In the genomic region with DNA sequence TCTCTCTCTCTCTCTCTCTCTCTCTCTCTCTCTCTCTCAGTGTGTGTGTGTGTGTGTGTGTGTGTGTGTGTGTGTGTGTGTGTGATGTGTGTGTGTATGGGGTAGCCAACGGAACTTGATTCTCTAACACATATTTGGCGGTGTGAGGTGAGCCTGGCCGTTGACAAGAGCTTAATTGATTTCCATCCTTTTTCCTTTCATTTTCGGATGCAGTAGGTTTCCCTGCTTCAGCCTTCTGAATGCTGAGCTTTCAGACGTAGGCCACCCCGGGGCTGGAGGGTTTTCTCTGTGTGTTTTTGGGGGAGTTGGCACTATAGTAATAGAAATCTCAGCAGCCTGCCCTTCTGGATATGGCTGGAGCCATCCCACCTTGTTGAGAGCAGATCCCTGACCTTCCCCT, we compare ENCODE assay signal across 7 mouse cellular contexts. TPM values are rescaled to one million over a fixed set of nuclear protein-coding genes. Genes with fewer than 3 reads are reported as not detected.
DNase-seq lines count a peak whose midpoint lies in the region; ATAC-seq lines count a peak whose summit lies in the region.

No protein-coding gene starts in this region.

- peak overlapping the region; percentile 94 for H3K9ac ChIP-seq in lung, embryonic 15.5 days
- peak overlapping the region; percentile 97 for H3K9ac ChIP-seq in forebrain, embryonic 11.5 days (ENCODE audit: low read length)
- H3K9ac ChIP-seq in limb, embryonic 11.5 days (ENCODE audit: low read length), result peak overlapping the region; percentile 96
- H3K9ac ChIP-seq in neural tube, embryonic 15.5 days (replicated peaks), result peak overlapping the region; percentile 92

- no peaks in the 10 kb centered on the region for H3K27me3 ChIP-seq in lung, embryonic 15.5 days
- H3K27me3 ChIP-seq in forebrain, embryonic 11.5 days (ENCODE audit: control insufficient read depth, insufficient read depth, low read length), result no peaks in the 10 kb centered on the region
- no peaks in the 10 kb centered on the region for H3K27me3 ChIP-seq in limb, embryonic 11.5 days (ENCODE audit: control insufficient read depth, insufficient read depth, low read length)
- H3K27me3 ChIP-seq in neural tube, embryonic 15.5 days (replicated peaks), result no peaks in the 10 kb centered on the region

- DNase-seq in lung, postnatal 14 days, result no peak
- DNase-seq in forebrain, embryonic 11.5 days (ENCODE audit: low spot score), result no peak
- DNase-seq in limb, embryonic 11.5 days (ENCODE audit: low spot score), result peak; percentile 29
- DNase-seq in right cerebral cortex, adult 2 months (ENCODE audit: low spot score in 2 of 2), result no peak
- no peak for DNase-seq in gastrocnemius, postnatal 14 days

- no peak for ATAC-seq in lung, embryonic 15.5 days (ENCODE audit: borderline replicate concordance, extremely low read depth, low FRiP score, low TSS enrichment)
- no peak for ATAC-seq in forebrain, embryonic 11.5 days (replicated peaks; ENCODE audit: low FRiP score)
- no peak for ATAC-seq in limb, embryonic 11.5 days (ENCODE audit: insufficient number of reproducible peaks, low FRiP score, low TSS enrichment, low read depth)
- peak; percentile 25 for ATAC-seq in neural tube, embryonic 15.5 days (ENCODE audit: low FRiP score)

- H3K4me2 ChIP-seq in lung, embryonic 15.5 days, result peak overlapping the region; percentile 78
- H3K4me2 ChIP-seq in forebrain, embryonic 11.5 days (ENCODE audit: low read depth, low read length, severe bottlenecking), result peak overlapping the region; percentile 79
- H3K4me2 ChIP-seq in limb, embryonic 11.5 days (ENCODE audit: low read depth, severe bottlenecking), result peak overlapping the region; percentile 73
- peak overlapping the region; percentile 74 for H3K4me2 ChIP-seq in neural tube, embryonic 15.5 days

- H3K4me1 ChIP-seq in lung, embryonic 15.5 days, result peaks cover 12% of the 10 kb centered on the region
- peaks cover 5% of the 10 kb centered on the region; the same call in 1 of the 2 replicates for H3K4me1 ChIP-seq in forebrain, embryonic 11.5 days (replicated peaks; ENCODE audit: control insufficient read depth, insufficient read depth, low read length)
- H3K4me1 ChIP-seq in limb, embryonic 11.5 days (ENCODE audit: control insufficient read depth, insufficient read depth, low read length), result no peaks in the 10 kb centered on the region
- H3K4me1 ChIP-seq in neural tube, embryonic 15.5 days, result peaks cover 31% of the 10 kb centered on the region

- H3K9me3 ChIP-seq in lung, embryonic 15.5 days, result no peaks in the 10 kb centered on the region
- no peaks in the 10 kb centered on the region for H3K9me3 ChIP-seq in forebrain, embryonic 11.5 days (ENCODE audit: control insufficient read depth, low read length)
- no peaks in the 10 kb centered on the region for H3K9me3 ChIP-seq in limb, embryonic 11.5 days (ENCODE audit: control insufficient read depth, low read length)
- no peaks in the 10 kb centered on the region for H3K9me3 ChIP-seq in neural tube, embryonic 15.5 days (replicated peaks)

- H3K4me3 ChIP-seq in lung, embryonic 15.5 days, result peak overlapping the region; percentile 93
- H3K4me3 ChIP-seq in forebrain, embryonic 11.5 days (ENCODE audit: low read depth, low read length), result peak overlapping the region; percentile 84
- H3K4me3 ChIP-seq in limb, embryonic 11.5 days (ENCODE audit: low read depth, low read length), result peak overlapping the region; percentile 77
- peak overlapping the region; percentile 77 for H3K4me3 ChIP-seq in neural tube, embryonic 15.5 days (replicated peaks)

- H3K36me3 ChIP-seq in lung, embryonic 15.5 days, result peaks cover 29% of the 10 kb centered on the region
- no peaks in the 10 kb centered on the region; the same call in none of the 2 replicates for H3K36me3 ChIP-seq in forebrain, embryonic 11.5 days (ENCODE audit: control insufficient read depth, insufficient read depth, low read length)
- peaks cover 10% of the 10 kb centered on the region for H3K36me3 ChIP-seq in limb, embryonic 11.5 days (ENCODE audit: control insufficient read depth, insufficient read depth, low read length)
- peaks cover 25% of the 10 kb centered on the region for H3K36me3 ChIP-seq in neural tube, embryonic 15.5 days

- whole genome bisulfite sequencing in lung, embryonic 15.5 days, result 6% methylated on average over 6 of the region's 6 CpGs
- 12% methylated on average over 6 of the region's 6 CpGs for WGBS in forebrain, embryonic 11.5 days
- whole genome bisulfite sequencing in limb, embryonic 11.5 days, result 20% methylated on average over 6 of the region's 6 CpGs
- 10% methylated on average over 6 of the region's 6 CpGs for WGBS in neural tube, embryonic 15.5 days

- H3K27ac ChIP-seq in lung, embryonic 15.5 days, result no peak overlapping the region
- H3K27ac ChIP-seq in forebrain, embryonic 11.5 days (ENCODE audit: low read depth, low read length), result no peak overlapping the region
- no peak overlapping the region for H3K27ac ChIP-seq in limb, embryonic 11.5 days (replicated peaks; ENCODE audit: low read depth, low read length)
- peak overlapping the region; percentile 81 for H3K27ac ChIP-seq in neural tube, embryonic 15.5 days (replicated peaks)

- intact Hi-C loops in gastrocnemius, postnatal 14 days (cut with DNase I; ENCODE audit: low total_unique reads), result no loop called here

RNA-seq across cellular contexts. Expression of a gene that starts 23.2 kb away (rescaled TPM):
- polyA plus RNA-seq in lung, embryonic 15.5 days (2015; fragmentation: Nextera tagmentation; extraction: Ambion mirVana), result 204 and 206 TPM in 2 replicates
- 202 and 238 TPM in 2 replicates for polyA plus RNA-seq in forebrain, embryonic 11.5 days (2014; fragmentation: Nextera tagmentation; extraction: Ambion mirVana)
- polyA plus RNA-seq in limb, embryonic 11.5 days (2014; fragmentation: Nextera tagmentation; extraction: Ambion mirVana), result 149 and 155 TPM in 2 replicates
- 205 and 222 TPM in 2 replicates for polyA plus RNA-seq in neural tube, embryonic 15.5 days (2015; fragmentation: Nextera tagmentation; extraction: Ambion mirVana)
- total RNA-seq in gastrocnemius, postnatal 14 days (2021), result 10 to 100 TPM; 79.1 to 93.4 TPM

RNA-seq across cellular contexts. Expression of a gene that starts 24.6 kb away (rescaled TPM):
- polyA plus RNA-seq in lung, embryonic 15.5 days (2015; fragmentation: Nextera tagmentation; extraction: Ambion mirVana), result 6.9 and 8.1 TPM in 2 replicates
- 10.4 and 10.7 TPM in 2 replicates for polyA plus RNA-seq in forebrain, embryonic 11.5 days (2014; fragmentation: Nextera tagmentation; extraction: Ambion mirVana)
- 7.5 and 10.8 TPM in 2 replicates for polyA plus RNA-seq in limb, embryonic 11.5 days (2014; fragmentation: Nextera tagmentation; extraction: Ambion mirVana)
- 17.9 and 22.6 TPM in 2 replicates for polyA plus RNA-seq in neural tube, embryonic 15.5 days (2015; fragmentation: Nextera tagmentation; extraction: Ambion mirVana)
- 1 to 10 TPM; 1.6 to 2.0 TPM for total RNA-seq in gastrocnemius, postnatal 14 days (2021)

RNA-seq across cellular contexts. Expression of a gene that starts 36.5 kb away (rescaled TPM):
- polyA plus RNA-seq in lung, embryonic 15.5 days (2015; fragmentation: Nextera tagmentation; extraction: Ambion mirVana), result 18.2 and 21.5 TPM in 2 replicates
- 5.3 and 5.6 TPM in 2 replicates for polyA plus RNA-seq in forebrain, embryonic 11.5 days (2014; fragmentation: Nextera tagmentation; extraction: Ambion mirVana)
- 4.1 and 4.4 TPM in 2 replicates for polyA plus RNA-seq in limb, embryonic 11.5 days (2014; fragmentation: Nextera tagmentation; extraction: Ambion mirVana)
- 13.2 and 18.2 TPM in 2 replicates for polyA plus RNA-seq in neural tube, embryonic 15.5 days (2015; fragmentation: Nextera tagmentation; extraction: Ambion mirVana)
- 1 to 10 TPM; 2.4 to 2.7 TPM for total RNA-seq in gastrocnemius, postnatal 14 days (2021)
